Mouse (Mus musculus) CH12.LX (cell line): ENCODE measurements at regions not wholly inside any gene's neighbourhood (a gene's known extent, or its start where the extent isn't known, plus 50 kb on each side); places are given as distances from the start of the nearest gene placed in this dataset.

Experiments
- DNase-seq: peaks from one replicate; pipeline ENCODE4 v3.0.0-alpha.2; 2013; ENCODE audit errors: extremely low read depth
- H3K27ac ChIP-seq: 2 replicates; pipeline ENCODE4 v1.5.1; 2012; ENCODE audit warnings: low read depth, mild to moderate bottlenecking, control low read depth, moderate library complexity; ENCODE audit not compliant: insufficient read depth
- H3K27me3 ChIP-seq: replicated peaks from 2 replicates; pipeline ENCODE3; 2012; ENCODE audit warnings: inconsistent platforms
- H3K36me3 ChIP-seq, 2 experiments: replicated peaks in 1 of 2; 2 replicates each; pipeline versions ENCODE3 to v1.6.1; 2012; ENCODE audit warnings: inconsistent platforms in 1 of 2, low read length in 1 of 2, mild to moderate bottlenecking in 1 of 2, mixed read lengths in 1 of 2, moderate library complexity in 1 of 2; ENCODE audit not compliant: control insufficient read depth in 1 of 2, insufficient read depth in 1 of 2
- H3K4me1 ChIP-seq, 2 experiments: 2 replicates each; pipeline ENCODE4 v1.6.1; 2012; ENCODE audit warnings: inconsistent platforms in 1 of 2, moderate library complexity in 1 of 2; ENCODE audit not compliant: insufficient read depth in 2 of 2, control insufficient read depth in 1 of 2
- H3K4me2 ChIP-seq: 2 replicates; pipeline ENCODE4 v1.6.1; 2012; ENCODE audit warnings: low read depth, mild to moderate bottlenecking, control low read depth; ENCODE audit not compliant: poor library complexity, insufficient read depth, severe bottlenecking
- H3K4me3 ChIP-seq, 3 experiments: fragments of 150-350 bp in 1 of 3; sonication (generic) in 1 of 3; replicated peaks in 1 of 3; 2 replicates each; pipeline versions ENCODE3 to v1.5.1; 2011 to 2012; ENCODE audit warnings: low read depth in 2 of 3, low read length in 2 of 3, mild to moderate bottlenecking in 2 of 3, moderate library complexity in 2 of 3, control low read depth in 1 of 3, improper control_type of control experiment in 1 of 3, inconsistent platforms in 1 of 3, mixed read lengths in 1 of 3; ENCODE audit not compliant: poor library complexity in 1 of 3
- H3K79me2 ChIP-seq: replicated peaks from 2 replicates; pipeline ENCODE4 v1.6.1; 2012; ENCODE audit warnings: mild to moderate bottlenecking, moderate library complexity; ENCODE audit not compliant: control insufficient read depth, poor library complexity, insufficient read depth, severe bottlenecking; ENCODE audit errors: extremely low read depth
- H3K9ac ChIP-seq: 2 replicates; pipeline ENCODE4 v1.6.1; 2012; ENCODE audit warnings: low read depth, mild to moderate bottlenecking, control low read depth, moderate library complexity; ENCODE audit not compliant: insufficient read depth
- H3K9me3 ChIP-seq: replicated peaks from 2 replicates; pipeline ENCODE3; 2012; ENCODE audit warnings: low read length, inconsistent platforms, mixed read lengths
- BHLHE40 ChIP-seq: IDR thresholded peaks from 2 replicates; pipeline ENCODE4 v1.6.1; 2011; ENCODE audit warnings: mild to moderate bottlenecking, low read depth, low read length, improper control_type of control experiment
- CHD1 ChIP-seq: IDR thresholded peaks from 2 replicates; pipeline ENCODE4 v1.6.1; 2012; ENCODE audit warnings: low read depth, low read length, improper control_type of control experiment, inconsistent platforms
- CTCF ChIP-seq, 2 experiments: IDR thresholded peaks in 1 of 2; conservative IDR thresholded peaks in 1 of 2; 2 replicates each; pipeline ENCODE4 v1.5.1; 2011 to 2012; ENCODE audit warnings: low read depth in 2 of 2, low read length in 2 of 2, improper control_type of control experiment in 1 of 2, inconsistent platforms in 1 of 2, mild to moderate bottlenecking in 1 of 2, moderate library complexity in 1 of 2
- EP300 ChIP-seq: IDR thresholded peaks from 2 replicates; pipeline ENCODE4 v1.6.1; 2011; ENCODE audit warnings: low read length, improper control_type of control experiment
- ETS1 ChIP-seq: conservative IDR thresholded peaks from 2 replicates; pipeline ENCODE4 v1.6.1; 2012; ENCODE audit warnings: low read depth, mild to moderate bottlenecking, inconsistent platforms, low read length, improper control_type of control experiment, moderate library complexity
- GABPA ChIP-seq: IDR thresholded peaks from 2 replicates; pipeline ENCODE4 v1.6.1; 2012; ENCODE audit warnings: low read depth, low read length, improper control_type of control experiment, inconsistent platforms; ENCODE audit not compliant: insufficient replicate concordance
- IRF4 ChIP-seq: IDR thresholded peaks from 2 replicates; pipeline ENCODE4 v1.6.1; 2014; ENCODE audit warnings: low read depth, mild to moderate bottlenecking, inconsistent platforms, low read length, improper control_type of control experiment
- JUN ChIP-seq: IDR thresholded peaks from 2 replicates; pipeline ENCODE4 v1.6.1; 2011; ENCODE audit warnings: low read depth, mild to moderate bottlenecking, low read length, improper control_type of control experiment, moderate library complexity; ENCODE audit not compliant: insufficient read depth
- JUND ChIP-seq: conservative IDR thresholded peaks from 2 replicates; pipeline ENCODE4 v1.6.1; 2011; ENCODE audit warnings: low read depth, low read length, improper control_type of control experiment
- MAFK ChIP-seq: IDR thresholded peaks from 2 replicates; pipeline ENCODE4 v1.6.1; 2011; ENCODE audit warnings: low read length, improper control_type of control experiment; ENCODE audit not compliant: insufficient replicate concordance
- MAX ChIP-seq: IDR thresholded peaks from 2 replicates; pipeline ENCODE4 v1.6.1; 2011; ENCODE audit warnings: low read length, improper control_type of control experiment
- MEF2A ChIP-seq: IDR thresholded peaks from 2 replicates; pipeline ENCODE4 v1.6.1; 2014; ENCODE audit warnings: low read depth, mild to moderate bottlenecking, inconsistent platforms, low read length, improper control_type of control experiment, borderline replicate concordance
- NELFE ChIP-seq: IDR thresholded peaks from 2 replicates; pipeline ENCODE4 v1.6.1; 2011; ENCODE audit warnings: low read depth, low read length, improper control_type of control experiment
- RCOR1 ChIP-seq: conservative IDR thresholded peaks from 2 replicates; pipeline ENCODE4 v1.6.1; 2012; ENCODE audit warnings: low read depth, mild to moderate bottlenecking, inconsistent platforms, low read length, improper control_type of control experiment
- SMC3 ChIP-seq: IDR thresholded peaks from 2 replicates; pipeline ENCODE4 v1.6.1; 2011; ENCODE audit warnings: low read depth, low read length, improper control_type of control experiment
- TCF12 ChIP-seq: IDR thresholded peaks from 2 replicates; pipeline ENCODE4 v1.6.1; 2014; ENCODE audit warnings: low read depth, mild to moderate bottlenecking, inconsistent platforms, low read length, improper control_type of control experiment
- USF1 ChIP-seq: IDR thresholded peaks from 2 replicates; pipeline ENCODE4 v1.6.1; 2014; ENCODE audit warnings: low read depth, mild to moderate bottlenecking, inconsistent platforms, low read length, improper control_type of control experiment
- ZNF384 ChIP-seq: IDR thresholded peaks from 2 replicates; pipeline ENCODE4 v1.6.1; 2012; ENCODE audit warnings: low read depth, low read length, improper control_type of control experiment, inconsistent platforms
- dilution Hi-C: fragments of 300-500 bp; cut with MboI; formaldehyde crosslinking; loops from 2 replicates; pipeline ENCODE4 v1.14.3; 2020; ENCODE audit warnings: low sequenced_read_pairs; ENCODE audit not compliant: extremely low pct_unique_long_range_greater_than_20kb, extremely low pct_ligation_motif_present
- in situ Hi-C: fragments of 300-500 bp; cut with MboI; formaldehyde crosslinking; loops from 3 replicates; pipeline ENCODE4 v1.14.3; 2019; ENCODE audit warnings: low sequenced_read_pairs, low pct_ligation_motif_present, low pct_unique_long_range_greater_than_20kb, mixed read lengths

DNA sequence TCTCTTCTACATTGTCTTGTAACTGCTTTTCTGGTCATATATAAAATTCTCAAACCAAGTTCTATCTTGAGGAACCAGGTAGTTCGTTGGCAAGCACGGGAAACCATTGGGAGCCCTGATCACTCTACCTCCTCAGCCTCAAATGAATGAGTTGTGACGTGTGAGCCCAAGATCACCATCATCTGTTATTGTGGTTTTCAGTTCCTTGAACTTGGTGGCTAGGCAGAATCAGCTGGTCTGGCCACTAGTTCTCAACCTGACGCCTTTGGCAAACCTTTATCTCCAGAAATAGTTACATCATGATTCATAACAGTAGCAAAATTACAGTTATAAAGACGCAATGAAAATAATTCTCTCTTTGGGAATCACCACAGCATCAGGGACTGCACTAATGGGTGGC lies 209.7 kb upstream of the Dusp10 start:
- Histone ChIP-seq H3K79me2 (no peaks in the 10 kb centered on the region), H3K9ac (no peak overlapping the region), H3K9me3 (no peaks in the 10 kb centered on the region), H3K4me3 (no peak overlapping the region), H3K27ac (no peak overlapping the region), H3K4me1 (peaks cover 0 to 42% of the 10 kb centered on the region in 2 experiments; a peak in 3 of 4 replicates), H3K36me3 (no peaks in the 10 kb centered on the region), H3K27me3 (peaks cover 6% of the 10 kb centered on the region), H3K4me2 (0 out of 2 replicates have a peak overlapping the region, but pooled peaks have one; percentile 13)
- in situ Hi-C loops (no loop called here), dilution Hi-C loops (no loop called here)
- DNase-seq: peak; percentile 89
- TF ChIP-seq MAX (no peak), NELFE (no peak), USF1 (no peak), JUN (no peak), CHD1 (no peak), JUND (peak; percentile 64; the same call in 1 of the 2 replicates), SMC3 (no peak), GABPA (no peak), TCF12 (0 out of 2 replicates have a peak, but pooled peaks have one; percentile 31), ZNF384 (no peak), ETS1 (peak; percentile 99), RCOR1 (no peak), CTCF (conservative IDR thresholded peaks at IDR 0.05 in 1 of 2, IDR thresholded peaks at IDR 0.05 in 1 of 2; ENCODE audit: low read depth in 2 of 2, low read length in 2 of 2) (no peak), MAFK (peak; percentile 65; the same call in 1 of the 2 replicates), MEF2A (peak; percentile 92), BHLHE40 (peak; percentile 76), EP300 (peak; percentile 84), IRF4 (peak; percentile 86)
- TF ChIP-seq, all 38 proteins: peak for 8

DNA sequence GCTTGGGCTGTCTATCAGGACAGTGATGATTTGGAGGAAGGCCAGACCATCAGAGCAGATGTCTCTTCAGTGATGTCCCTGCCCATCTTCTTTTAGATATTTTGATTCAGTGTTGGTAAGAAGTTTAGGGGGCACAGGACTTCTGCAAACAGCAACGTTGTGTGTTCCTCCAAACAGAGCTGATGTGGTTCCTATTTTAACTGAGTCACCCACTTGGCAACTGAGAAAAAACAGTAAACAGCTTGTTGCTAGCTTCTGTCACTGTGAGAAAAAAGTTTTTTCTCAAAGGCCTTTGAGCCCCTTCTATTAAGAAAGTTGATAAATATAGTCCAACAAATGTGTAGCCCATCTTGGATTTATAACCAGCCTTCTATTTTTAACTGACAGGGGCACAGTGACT lies 209.3 kb upstream of the Dusp10 start:
- Histone ChIP-seq H3K9ac (no peak overlapping the region), H3K79me2 (no peaks in the 10 kb centered on the region), H3K27ac (no peak overlapping the region), H3K4me1 (peaks cover 0 to 42% of the 10 kb centered on the region in 2 experiments; a peak in 3 of 4 replicates), H3K9me3 (no peaks in the 10 kb centered on the region), H3K36me3 (no peaks in the 10 kb centered on the region), H3K4me2 (0 out of 2 replicates have a peak overlapping the region, but pooled peaks have one; percentile 13), H3K27me3 (peaks cover 6% of the 10 kb centered on the region), H3K4me3 (no peak overlapping the region)
- TF ChIP-seq ZNF384 (no peak), NELFE (no peak)
- peak; percentile 35 for DNase-seq
- in situ Hi-C loops (no loop called here), dilution Hi-C loops (no loop called here)
